Mouse (Mus musculus): ENCODE measurements around the gene Phf11d. TPM values are rescaled to one million over a fixed set of nuclear protein-coding genes. Genes with fewer than 3 reads are reported as not detected.
"Not testable (repeated sequence)": the region's sequence is repeated elsewhere in the genome, so short reads cannot be mapped to it uniquely, and the experiment has no call there.

The Phf11d gene
- polyA plus RNA-seq (2015; fragmentation: Nextera tagmentation; extraction: Ambion mirVana): 0.37 and 0.43 TPM in 2 replicates

- H3K4me3 ChIP-seq (ENCODE audit: low read length): no peak within 1 kb of the TSS
- no peak within 1 kb of the TSS for H3K27ac ChIP-seq (ENCODE audit: low read depth, low read length)
- no peak within 1 kb of the TSS for H3K9ac ChIP-seq (ENCODE audit: low read depth, low read length)
- ATAC-seq: no peak
- WGBS: 81% methylated on average over 6 of the region's 6 CpGs
- no peak within 1 kb of the TSS for H3K4me2 ChIP-seq (ENCODE audit: low read length)
- no peaks in the 10 kb centered on the region for H3K9me3 ChIP-seq (ENCODE audit: control insufficient read depth, low read length)
- no peaks in the 10 kb centered on the region for H3K36me3 ChIP-seq (ENCODE audit: control insufficient read depth, insufficient read depth, low read length)
- H3K27me3 ChIP-seq (replicated peaks; ENCODE audit: control insufficient read depth, insufficient read depth, low read length): no peaks in the 10 kb centered on the region
- no peaks in the 10 kb centered on the region for H3K4me1 ChIP-seq (ENCODE audit: control insufficient read depth, insufficient read depth, low read depth, low read length)
These were observed at the start of gene Phf11d for GRCm38 (mm10) chr14:59365244-59365644. Phf11d (minus strand) TSS chr14:59365470.

- not testable (repeated sequence) for H3K9ac ChIP-seq (ENCODE audit: low read depth, low read length); H3K27ac ChIP-seq (ENCODE audit: low read depth, low read length); H3K9me3 ChIP-seq (ENCODE audit: control insufficient read depth, low read length); ATAC-seq; H3K27me3 ChIP-seq (replicated peaks; ENCODE audit: control insufficient read depth, insufficient read depth, low read length); H3K4me3 ChIP-seq (ENCODE audit: low read length); H3K36me3 ChIP-seq (ENCODE audit: control insufficient read depth, insufficient read depth, low read length); H3K4me1 ChIP-seq (ENCODE audit: control insufficient read depth, insufficient read depth, low read depth, low read length); H3K4me2 ChIP-seq (ENCODE audit: low read length)
- WGBS: 98% methylated on average over 2 of the region's 2 CpGs
These were observed 49.7 kb upstream of the Phf11d start for GRCm38 (mm10) chr14:59414979-59415378.

- no peak overlapping the region for H3K4me2 ChIP-seq (ENCODE audit: low read length)
- no peaks in the 10 kb centered on the region for H3K27me3 ChIP-seq (replicated peaks; ENCODE audit: control insufficient read depth, insufficient read depth, low read length)
- H3K27ac ChIP-seq (ENCODE audit: low read depth, low read length): no peak overlapping the region
- H3K4me3 ChIP-seq (ENCODE audit: low read length): no peak overlapping the region
- no peaks in the 10 kb centered on the region for H3K9me3 ChIP-seq (ENCODE audit: control insufficient read depth, low read length)
- 78% methylated on average over 2 of the region's 2 CpGs for WGBS
- H3K9ac ChIP-seq (ENCODE audit: low read depth, low read length): no peak overlapping the region
- no peaks in the 10 kb centered on the region for H3K4me1 ChIP-seq (ENCODE audit: control insufficient read depth, insufficient read depth, low read depth, low read length)
- ATAC-seq: no peak
- H3K36me3 ChIP-seq (ENCODE audit: control insufficient read depth, insufficient read depth, low read length): no peaks in the 10 kb centered on the region
These were observed 31.7 kb upstream of the Phf11d start for GRCm38 (mm10) chr14:59396999-59397398.

- Histone ChIP-seq H3K27ac (ENCODE audit: low read depth, low read length) (no peak within 1 kb of the TSS), H3K9me3 (ENCODE audit: control insufficient read depth, low read length) (no peaks in the 10 kb centered on the region), H3K4me3 (ENCODE audit: low read length) (no peak within 1 kb of the TSS), H3K9ac (ENCODE audit: low read depth, low read length) (no peak within 1 kb of the TSS), H3K4me1 (ENCODE audit: control insufficient read depth, insufficient read depth, low read depth, low read length) (no peaks in the 10 kb centered on the region), H3K4me2 (ENCODE audit: low read length) (no peak within 1 kb of the TSS), H3K36me3 (ENCODE audit: control insufficient read depth, insufficient read depth, low read length) (no peaks in the 10 kb centered on the region), H3K27me3 (replicated peaks; ENCODE audit: control insufficient read depth, insufficient read depth, low read length) (no peaks in the 10 kb centered on the region)
- ATAC-seq: no peak
- WGBS: 97% methylated on average over 3 of the region's 3 CpGs
These were observed 30.0 kb upstream of the Phf11d start, which contains the start of gene Phf11c for GRCm38 (mm10) chr14:59395281-59395680. Phf11c (minus strand) TSS chr14:59395381.

GRCm38 (mm10) chr14:59390181-59390580 lies 24.9 kb upstream of the Phf11d start:
- H3K36me3 ChIP-seq (ENCODE audit: control insufficient read depth, insufficient read depth, low read length); H3K9me3 ChIP-seq (ENCODE audit: control insufficient read depth, low read length); H3K4me2 ChIP-seq (ENCODE audit: low read length); H3K27ac ChIP-seq (ENCODE audit: low read depth, low read length); H3K4me3 ChIP-seq (ENCODE audit: low read length); H3K4me1 ChIP-seq (ENCODE audit: control insufficient read depth, insufficient read depth, low read depth, low read length); H3K27me3 ChIP-seq (replicated peaks; ENCODE audit: control insufficient read depth, insufficient read depth, low read length); H3K9ac ChIP-seq (ENCODE audit: low read depth, low read length): not testable (repeated sequence)
- ATAC-seq: peak; percentile 68; the same call in 1 of the 2 replicates
- 74% methylated on average over 4 of the region's 4 CpGs for WGBS

- ATAC-seq: no peak
- no peaks in the 10 kb centered on the region for H3K4me1 ChIP-seq (ENCODE audit: control insufficient read depth, insufficient read depth, low read depth, low read length)
- H3K4me3 ChIP-seq (ENCODE audit: low read length): no peak overlapping the region
- H3K27ac ChIP-seq (ENCODE audit: low read depth, low read length): no peak overlapping the region
- no peaks in the 10 kb centered on the region for H3K36me3 ChIP-seq (ENCODE audit: control insufficient read depth, insufficient read depth, low read length)
- WGBS: 66% methylated on average over 1 of the region's 1 CpGs
- H3K9ac ChIP-seq (ENCODE audit: low read depth, low read length): no peak overlapping the region
- H3K27me3 ChIP-seq (replicated peaks; ENCODE audit: control insufficient read depth, insufficient read depth, low read length): no peaks in the 10 kb centered on the region
- no peaks in the 10 kb centered on the region for H3K9me3 ChIP-seq (ENCODE audit: control insufficient read depth, low read length)
- H3K4me2 ChIP-seq (ENCODE audit: low read length): no peak overlapping the region
These were observed 24.3 kb upstream of the Phf11d start for GRCm38 (mm10) chr14:59389532-59389931.

GRCm38 (mm10) chr14:59370348-59371068 lies 5.2 kb upstream of the Phf11d start:
- H3K27ac ChIP-seq (ENCODE audit: low read depth, low read length): no peak overlapping the region
- H3K9ac ChIP-seq (ENCODE audit: low read depth, low read length): no peak overlapping the region
- H3K4me1 ChIP-seq (ENCODE audit: control insufficient read depth, insufficient read depth, low read depth, low read length): no peaks in the 10 kb centered on the region
- H3K9me3 ChIP-seq (ENCODE audit: control insufficient read depth, low read length): peaks cover 8% of the 10 kb centered on the region
- H3K4me3 ChIP-seq (ENCODE audit: low read length): no peak overlapping the region
- H3K4me2 ChIP-seq (ENCODE audit: low read length): no peak overlapping the region
- no peaks in the 10 kb centered on the region for H3K27me3 ChIP-seq (replicated peaks; ENCODE audit: control insufficient read depth, insufficient read depth, low read length)
- no peak for ATAC-seq
- H3K36me3 ChIP-seq (ENCODE audit: control insufficient read depth, insufficient read depth, low read length): no peaks in the 10 kb centered on the region
- 95% methylated on average over 25 of the region's 25 CpGs for WGBS

- Histone ChIP-seq H3K4me1 (ENCODE audit: control insufficient read depth, insufficient read depth, low read depth, low read length) (no peaks in the 10 kb centered on the region), H3K27ac (ENCODE audit: low read depth, low read length) (no peak overlapping the region), H3K4me2 (ENCODE audit: low read length) (no peak overlapping the region), H3K36me3 (ENCODE audit: control insufficient read depth, insufficient read depth, low read length) (no peaks in the 10 kb centered on the region), H3K4me3 (ENCODE audit: low read length) (no peak overlapping the region), H3K9me3 (ENCODE audit: control insufficient read depth, low read length) (peaks cover 5% of the 10 kb centered on the region), H3K27me3 (replicated peaks; ENCODE audit: control insufficient read depth, insufficient read depth, low read length) (no peaks in the 10 kb centered on the region), H3K9ac (ENCODE audit: low read depth, low read length) (no peak overlapping the region)
- ATAC-seq: no peak
- WGBS: 84% methylated on average over 8 of the region's 8 CpGs
These were observed 1.3 kb upstream of the Phf11d start for GRCm38 (mm10) chr14:59366386-59367105.

GRCm38 (mm10) chr14:59341189-59341588 lies 24.1 kb downstream of the Phf11d start, which contains the start of gene Phf11b:
Phf11b (minus strand) TSS chr14:59341351.
- H3K9ac ChIP-seq (ENCODE audit: low read depth, low read length); ATAC-seq; H3K27me3 ChIP-seq (replicated peaks; ENCODE audit: control insufficient read depth, insufficient read depth, low read length); H3K27ac ChIP-seq (ENCODE audit: low read depth, low read length); H3K4me2 ChIP-seq (ENCODE audit: low read length); H3K4me3 ChIP-seq (ENCODE audit: low read length); H3K9me3 ChIP-seq (ENCODE audit: control insufficient read depth, low read length); H3K36me3 ChIP-seq (ENCODE audit: control insufficient read depth, insufficient read depth, low read length); H3K4me1 ChIP-seq (ENCODE audit: control insufficient read depth, insufficient read depth, low read depth, low read length): not testable (repeated sequence)
- 54% methylated on average over 1 of the region's 1 CpGs for WGBS
